Mouse (Mus musculus) embryonic fibroblast, embryonic 13.5 days (primary cell): ENCODE results near the gene Gm45623.

Experiments used
- CTCF ChIP-seq: IDR thresholded peaks from 2 replicates; pipeline ENCODE4 v1.5.1; 2011; ENCODE audit warnings: mild to moderate bottlenecking, control low read depth, low read length, moderate library complexity, borderline replicate concordance; ENCODE audit not compliant: insufficient read depth
- POLR2A ChIP-seq: IDR thresholded peaks from 2 replicates; pipeline ENCODE4 v1.6.1; 2011; ENCODE audit warnings: low read depth, mild to moderate bottlenecking, control low read depth, low read length, moderate library complexity

DNA sequence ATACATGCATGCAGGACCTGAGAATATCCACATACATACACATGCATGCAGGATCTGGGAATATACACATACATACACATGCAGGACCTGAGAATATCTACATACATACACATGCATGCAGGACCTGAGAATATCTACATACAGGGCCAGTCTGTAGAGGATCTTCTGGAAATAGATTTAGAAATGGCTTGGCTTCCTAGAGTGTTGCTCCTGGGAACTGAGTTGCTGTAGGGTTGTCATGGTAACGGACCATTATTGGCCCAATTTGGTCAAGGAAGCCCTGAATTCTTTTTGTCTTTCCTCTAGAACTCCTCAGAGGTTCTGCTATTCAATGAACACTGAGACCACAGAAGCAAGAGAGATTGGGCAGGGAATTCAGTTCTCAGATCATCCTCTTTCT, 29.0 kb upstream of the Gm45623 start:
- no peak for TF ChIP-seq CTCF
- no peak for TF ChIP-seq POLR2A
